Mouse (Mus musculus) heart, adult 2 months (tissue): ENCODE data around the gene Zc3h10.

ENCODE experiments used
- CTCF ChIP-seq: fragments of 200-600 bp; IDR thresholded peaks from 2 replicates; pipeline ENCODE4 v1.8.1; 2022; ENCODE audit warnings: antibody characterized with exemption, mild to moderate bottlenecking, moderate library complexity
- EP300 ChIP-seq: fragments of 200-500 bp; IDR thresholded peaks from 2 replicates; pipeline ENCODE4 v1.6.1; 2011; ENCODE audit warnings: low read depth, low read length, control low read depth; ENCODE audit not compliant: insufficient read depth
- POLR2A ChIP-seq: fragments of 200-500 bp; IDR thresholded peaks from 2 replicates; pipeline ENCODE4 v1.6.1; 2011; ENCODE audit warnings: mild to moderate bottlenecking, low read depth, low read length, control low read depth; ENCODE audit not compliant: insufficient read depth

GRCm38 (mm10) chr10:128590193-128590690 lies 42.7 kb upstream of the Zc3h10 start:
- TF ChIP-seq POLR2A, result no peak
- peak; percentile 93 for TF ChIP-seq CTCF
- no peak for TF ChIP-seq EP300
